Mouse (Mus musculus): ENCODE results near the gene Cyp2e1.
"Not testable (repeated sequence)": the region's sequence is repeated elsewhere in the genome, so short reads cannot be mapped to it uniquely, and the experiment has no call there.

Gene Cyp2e1

DNA sequence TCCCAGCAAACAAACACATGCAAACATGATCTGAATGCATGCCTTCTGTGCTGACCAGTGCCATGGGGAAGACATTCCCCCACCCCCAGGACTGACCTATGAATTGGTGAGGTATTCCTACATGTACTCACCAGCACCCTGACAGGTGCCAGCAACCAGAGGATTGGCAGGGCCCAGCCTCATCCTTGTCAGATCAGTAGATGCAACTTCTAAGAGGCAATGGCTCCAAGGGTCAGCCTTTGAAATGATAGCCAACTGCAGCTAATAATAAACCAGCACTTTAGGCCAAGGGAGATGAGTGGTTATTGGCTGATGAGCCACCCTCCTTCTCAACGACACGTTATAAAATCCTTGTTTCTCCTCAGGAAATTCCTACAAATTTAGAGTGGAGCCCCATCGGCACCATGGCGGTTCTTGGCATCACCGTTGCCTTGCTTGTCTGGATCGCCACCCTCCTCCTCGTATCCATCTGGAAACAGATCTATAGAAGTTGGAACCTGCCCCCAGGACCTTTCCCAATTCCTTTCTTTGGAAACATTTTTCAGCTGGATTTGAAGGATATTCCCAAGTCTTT is at the start of gene Cyp2e1:
TSS of gene Cyp2e1 (plus strand) at position 293 of the 574 bp plus-strand sequence.
- in situ Hi-C loops (cut with MboI, MseI), result no loop called here

DNA sequence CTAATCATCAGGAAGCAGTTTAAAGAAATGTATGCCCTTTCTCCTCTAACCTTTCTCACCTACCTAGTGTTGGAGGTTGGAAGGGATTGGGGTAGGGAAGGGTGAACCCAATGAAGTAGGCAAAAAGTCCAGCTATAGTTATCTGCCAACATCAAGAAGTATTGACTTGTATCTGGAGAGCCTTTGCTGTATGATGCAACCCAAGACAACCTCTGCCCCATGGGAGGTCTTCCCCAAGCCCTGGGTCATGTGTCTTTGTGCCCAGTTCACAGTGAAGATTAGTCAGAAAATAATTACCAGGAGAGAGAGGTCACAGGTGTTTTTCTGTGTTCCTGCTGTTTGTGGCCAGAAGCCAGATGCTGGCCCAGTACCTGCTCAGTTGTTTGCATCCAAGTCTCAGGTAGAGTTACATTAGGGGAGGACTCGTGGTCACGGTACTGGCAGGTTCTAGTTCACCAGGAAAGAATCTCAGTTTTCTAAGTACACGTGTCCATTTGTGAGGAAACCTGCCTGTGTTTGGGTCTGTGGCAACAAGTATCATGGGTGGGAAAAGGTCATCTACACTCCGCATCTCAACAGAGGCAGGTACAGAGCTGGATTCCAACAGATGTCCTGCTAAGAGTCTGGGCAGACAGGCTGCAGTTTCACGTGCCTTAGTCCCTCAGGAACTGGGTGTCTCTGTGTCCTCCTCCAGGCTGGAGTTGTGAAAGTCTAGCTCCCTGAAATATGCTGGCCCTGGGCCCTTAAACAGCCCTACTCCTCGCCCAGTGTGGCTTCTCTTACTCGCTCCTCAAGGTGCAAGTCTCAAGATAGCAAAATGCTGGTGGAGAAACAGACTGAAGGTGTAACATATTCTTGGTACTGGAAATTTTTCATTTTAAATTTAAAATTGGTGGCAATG is 46.1 kb upstream of the Cyp2e1 start:
- in situ Hi-C loops (cut with MboI, MseI), result no loop called here

DNA sequence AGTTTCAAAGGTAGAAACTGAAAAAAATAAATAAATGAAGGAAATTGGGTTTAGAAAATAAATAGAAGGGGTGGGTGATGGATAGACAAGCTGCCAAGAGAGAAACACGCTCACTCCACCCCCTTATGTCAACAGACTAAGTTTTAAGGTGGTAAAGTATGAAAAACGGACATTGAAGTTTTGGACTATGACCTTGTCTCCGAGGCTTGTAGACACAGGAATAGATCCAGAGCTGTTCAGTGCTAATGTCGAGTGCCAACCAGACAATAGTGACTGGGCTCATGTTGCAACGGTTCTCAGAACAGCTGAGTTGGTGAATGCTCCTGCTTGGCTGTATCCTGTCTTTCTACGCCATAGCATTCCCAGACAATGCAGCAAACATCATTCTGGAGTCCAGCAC is 42.4 kb upstream of the Cyp2e1 start:
- in situ Hi-C loops (cut with MboI, MseI), result no loop called here

DNA sequence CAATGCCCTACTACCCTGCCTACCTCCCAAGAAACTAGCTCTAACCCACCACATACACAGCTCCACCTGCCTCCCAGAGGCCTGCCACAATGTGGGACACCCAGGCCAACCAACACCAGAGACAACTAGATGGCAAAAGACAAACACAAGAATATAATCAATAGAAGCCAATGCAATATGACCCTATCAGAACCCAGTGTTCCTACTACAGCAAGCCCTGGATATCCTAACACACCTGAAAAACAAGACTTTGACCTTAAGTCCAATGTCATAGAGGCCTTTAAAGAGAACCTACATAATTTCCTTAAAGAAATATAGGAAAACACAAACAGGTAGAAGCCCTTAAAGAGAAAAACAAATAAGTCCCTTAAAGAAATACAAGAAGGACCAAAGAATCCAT is 38.0 kb upstream of the Cyp2e1 start:
- in situ Hi-C loops (cut with MboI, MseI), result no loop called here

DNA sequence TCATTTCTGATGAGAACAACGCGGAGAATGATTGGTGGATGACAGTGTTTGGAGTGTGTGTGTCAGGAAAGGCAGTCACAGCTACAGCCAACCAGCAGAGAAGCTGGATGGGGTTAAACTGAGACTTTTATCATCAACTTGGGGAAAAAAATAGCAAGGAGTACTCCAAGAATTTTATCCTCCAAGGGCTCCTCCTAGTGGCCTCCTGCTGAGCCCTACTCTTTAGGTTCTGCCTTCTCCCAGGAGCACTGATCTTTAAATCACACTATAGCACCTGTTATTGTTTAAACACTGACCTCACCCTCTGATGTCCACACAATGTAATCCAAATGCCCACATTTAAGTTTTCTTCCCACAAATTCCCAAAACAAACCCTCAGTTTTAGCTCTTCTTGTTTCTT is 30.4 kb upstream of the Cyp2e1 start:
- in situ Hi-C loops (cut with MboI, MseI), result no loop called here

DNA sequence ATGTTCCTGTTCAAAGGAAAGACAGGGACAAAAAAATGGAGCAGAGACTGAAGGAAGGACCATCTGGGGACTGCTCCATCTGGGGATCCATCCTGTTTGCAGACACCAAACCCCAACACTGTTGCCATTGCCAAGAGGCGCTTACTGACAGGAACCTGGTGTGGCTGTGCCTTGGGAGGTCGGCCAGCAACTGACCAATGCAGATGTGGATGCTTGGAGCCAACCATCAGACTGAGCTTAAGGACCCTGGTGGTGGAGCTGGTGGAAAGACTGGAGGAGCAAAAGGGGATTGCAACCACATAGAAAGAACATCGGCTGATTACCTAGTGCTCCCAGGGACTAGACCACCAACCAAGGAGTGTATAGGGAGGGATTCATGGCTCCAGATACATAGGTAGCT is 16.1 kb upstream of the Cyp2e1 start:
- in situ Hi-C loops (cut with MboI, MseI), result loop anchor here in 1 of 2 experiments (10.0 kb wide), 1 partner anchor 363 kb away; no protein-coding TSS in a partner anchor

DNA sequence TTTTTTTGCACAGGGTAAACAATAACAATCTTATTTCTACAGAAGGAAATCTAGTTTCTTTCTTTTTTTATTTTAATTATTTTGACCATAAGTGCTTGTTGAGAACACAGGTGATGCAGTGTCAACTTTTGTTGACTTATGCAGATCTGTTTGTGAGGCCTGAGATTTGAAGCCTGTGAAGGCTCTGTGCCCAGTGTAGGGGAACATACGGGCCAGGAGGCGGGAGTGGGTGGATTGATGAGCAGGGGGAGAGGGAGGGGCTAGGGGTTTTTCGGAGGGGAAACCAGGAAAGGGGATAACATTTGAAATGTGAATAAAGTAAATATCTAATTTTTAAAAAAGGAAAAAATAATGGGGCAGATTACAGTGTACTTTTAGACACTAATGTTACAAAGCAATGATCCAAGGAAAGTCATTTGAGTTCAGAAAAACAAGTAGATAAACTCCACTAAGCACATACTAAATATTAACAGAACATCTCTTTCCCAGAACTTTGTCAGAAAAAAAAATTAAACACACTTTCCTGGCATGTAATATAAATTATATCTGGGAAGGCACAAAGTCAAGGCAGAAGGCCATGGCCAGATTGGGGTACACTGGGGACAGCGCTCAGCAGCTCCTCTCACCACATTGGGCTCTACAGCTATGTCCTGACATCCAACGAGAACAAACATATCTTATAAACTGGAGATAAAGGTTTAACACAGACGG is 15.3 kb upstream of the Cyp2e1 start:
- in situ Hi-C loops (cut with MboI, MseI), result loop anchor here in 1 of 2 experiments (10.0 kb wide), 1 partner anchor 363 kb away; no protein-coding TSS in a partner anchor

DNA sequence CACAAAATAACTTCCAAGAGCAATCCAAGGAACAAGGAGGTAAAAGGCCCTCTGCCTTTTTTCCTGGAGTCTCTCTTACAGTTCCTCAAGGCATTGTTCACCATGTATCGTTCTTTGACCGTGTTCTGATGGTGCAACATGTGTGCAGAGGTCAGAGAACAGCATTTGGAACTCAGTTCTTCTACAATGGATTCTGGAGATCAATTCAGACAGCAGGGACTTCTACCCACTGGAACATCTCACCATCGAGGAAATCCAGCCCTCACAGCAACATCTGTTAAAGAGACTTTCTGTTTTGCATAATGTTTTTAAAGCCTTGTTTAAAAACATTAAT is 14.7 kb upstream of the Cyp2e1 start:
- in situ Hi-C loops (cut with MboI, MseI), result loop anchor here in 1 of 2 experiments (10.0 kb wide), 1 partner anchor 364 kb away; no protein-coding TSS in a partner anchor

DNA sequence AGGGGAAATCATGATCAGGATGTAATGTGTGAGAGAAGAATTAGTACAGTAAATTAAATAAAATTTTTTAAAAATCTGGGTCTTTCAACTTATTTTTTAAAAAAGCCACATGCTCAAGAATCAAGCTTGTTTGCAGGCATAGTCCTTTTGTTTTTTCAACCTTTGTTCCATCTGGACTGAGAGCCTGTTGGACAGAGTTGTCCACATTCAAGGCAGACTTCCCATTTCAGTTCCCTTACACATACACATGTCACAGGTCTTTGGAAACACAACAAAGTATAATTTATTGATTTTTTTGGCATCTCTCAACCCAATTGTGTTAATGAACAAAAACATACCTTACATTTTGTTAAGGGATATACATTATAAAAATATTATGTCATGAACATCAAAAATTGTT is 9.0 kb upstream of the Cyp2e1 start:
- in situ Hi-C loops (cut with MboI, MseI), result no loop called here

DNA sequence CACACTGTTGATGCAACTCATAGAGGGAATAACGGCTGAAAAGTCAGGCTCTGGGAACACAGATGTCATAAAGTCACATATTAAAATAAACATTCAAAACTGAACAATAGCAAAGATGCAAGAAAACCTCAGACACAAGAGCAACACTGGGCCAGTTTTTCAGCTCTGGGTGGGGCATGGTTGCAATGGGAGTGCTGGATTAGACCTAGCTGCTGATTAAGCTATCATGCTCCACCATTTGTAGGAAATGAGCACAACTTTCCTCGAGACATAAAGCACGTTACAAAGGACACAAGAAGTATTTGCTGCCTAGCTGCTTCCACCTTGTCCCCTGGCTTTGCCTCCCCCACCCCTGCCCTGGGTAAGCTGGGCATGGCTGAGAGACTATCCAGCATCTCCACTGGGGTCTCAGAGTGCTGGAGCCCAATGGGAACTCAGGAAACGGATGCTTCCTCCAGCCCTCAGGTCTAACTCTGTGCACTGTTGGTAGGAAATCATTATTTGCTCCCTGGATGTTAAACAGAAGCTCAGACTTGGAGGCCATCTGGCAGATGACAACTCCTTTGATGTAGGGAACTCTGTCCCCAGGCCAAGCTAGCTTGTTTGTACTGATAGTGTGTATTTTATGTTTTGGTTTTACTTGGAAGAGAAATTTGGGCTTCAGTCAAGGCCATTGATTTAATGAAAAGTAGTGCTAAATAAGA is 7.2 kb upstream of the Cyp2e1 start:
- in situ Hi-C loops (cut with MboI, MseI), result no loop called here

DNA sequence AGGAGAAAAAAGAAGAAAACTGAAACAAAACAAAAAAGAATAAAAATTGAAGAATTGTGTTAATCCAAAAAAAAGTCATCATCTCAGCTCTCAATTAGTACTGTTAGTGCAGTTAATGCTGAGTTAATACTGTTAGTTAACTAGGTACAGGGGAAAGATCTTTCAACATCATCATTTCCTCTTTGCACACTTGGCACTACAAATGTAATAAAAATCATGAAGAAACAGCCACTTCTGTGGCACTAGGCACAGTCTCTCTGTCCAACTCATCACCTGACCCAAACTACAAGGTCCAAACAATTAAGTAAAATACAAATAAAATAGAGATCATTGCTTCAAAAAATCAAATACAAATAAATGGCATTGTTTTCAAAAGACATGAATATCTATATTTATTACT is 2.9 kb upstream of the Cyp2e1 start:
- in situ Hi-C loops (cut with MboI, MseI), result no loop called here

DNA sequence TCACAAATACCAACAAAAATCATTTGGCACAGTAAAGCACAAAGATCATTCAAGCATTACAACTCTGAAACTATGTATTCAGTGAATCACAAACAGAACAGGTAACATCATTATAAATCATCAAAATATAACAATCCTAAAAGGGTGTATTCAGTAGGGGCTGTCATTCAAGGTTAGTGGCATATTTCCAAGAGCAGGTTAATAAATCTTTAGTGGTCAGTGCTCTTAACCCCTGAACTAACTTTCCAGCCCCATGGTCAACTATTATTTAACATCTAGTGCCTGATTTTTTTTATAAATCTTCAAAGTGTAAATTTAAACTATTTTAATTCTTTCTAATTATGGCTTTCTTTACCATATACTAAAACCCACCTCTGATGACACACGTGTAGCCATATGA is 1.9 kb downstream of the Cyp2e1 start:
- in situ Hi-C loops (cut with MboI, MseI), result not testable (repeated sequence)

DNA sequence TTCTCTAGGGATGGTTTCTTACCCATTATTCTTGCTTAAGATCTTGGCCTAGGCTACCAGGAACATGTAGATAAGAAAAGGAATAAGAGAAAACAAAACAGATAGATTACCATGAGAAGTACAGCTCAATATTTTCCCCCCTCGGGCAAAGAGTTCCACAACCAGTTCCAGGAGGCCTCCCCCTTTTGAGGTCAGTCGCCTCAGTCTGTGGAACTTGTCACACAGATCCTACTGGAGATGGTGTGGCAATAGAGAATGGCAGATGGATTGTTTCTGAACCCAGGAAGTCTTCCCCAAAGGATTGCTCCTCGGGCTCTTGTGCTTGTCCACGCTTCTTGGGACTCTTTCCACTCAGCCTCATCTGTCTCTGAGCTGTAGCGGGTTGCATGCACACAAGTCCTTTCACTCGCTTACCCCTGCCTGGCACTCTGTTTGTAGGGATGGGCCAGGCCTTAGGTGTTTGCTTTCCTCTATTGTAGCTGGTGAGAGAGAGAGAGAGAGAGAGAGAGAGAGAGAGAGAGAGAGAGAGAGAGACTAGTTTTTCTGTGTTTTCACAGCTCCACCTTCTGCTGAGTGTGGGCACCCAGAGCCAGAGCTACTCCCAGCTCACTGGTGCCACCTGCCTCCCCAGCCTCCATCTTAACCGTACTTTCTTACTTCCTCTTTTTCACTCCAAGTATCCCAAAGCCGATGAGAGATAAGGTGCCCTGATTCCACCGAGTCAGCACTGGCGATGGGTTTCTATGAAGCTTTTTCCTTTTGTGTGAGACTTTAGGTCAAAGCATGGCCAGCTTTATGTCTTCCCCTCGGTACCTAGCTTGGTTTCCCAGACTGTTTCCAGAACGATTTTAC is 2.6 kb downstream of the Cyp2e1 start:
- in situ Hi-C loops (cut with MboI, MseI), result no loop called here

DNA sequence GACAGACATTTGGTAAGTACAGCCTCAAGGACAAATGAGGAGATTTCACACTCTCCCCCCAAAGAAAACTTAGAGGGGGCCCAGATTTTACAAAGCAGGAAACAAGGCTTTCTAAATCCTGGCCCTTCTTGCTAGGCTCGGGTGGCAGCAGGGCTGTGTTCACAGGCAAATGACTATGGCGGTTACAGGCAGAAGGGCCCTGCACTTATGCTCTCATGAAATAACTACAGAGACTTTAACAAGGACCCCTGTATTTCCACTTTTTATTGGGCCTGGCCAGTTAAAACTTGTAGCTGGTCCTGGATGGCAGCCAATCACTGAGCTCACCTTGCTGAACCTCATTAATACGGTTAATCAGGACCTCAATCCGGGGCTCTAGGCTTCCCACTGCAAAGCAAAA is 17.0 kb downstream of the Cyp2e1 start:
- in situ Hi-C loops (cut with MboI, MseI), result no loop called here

DNA sequence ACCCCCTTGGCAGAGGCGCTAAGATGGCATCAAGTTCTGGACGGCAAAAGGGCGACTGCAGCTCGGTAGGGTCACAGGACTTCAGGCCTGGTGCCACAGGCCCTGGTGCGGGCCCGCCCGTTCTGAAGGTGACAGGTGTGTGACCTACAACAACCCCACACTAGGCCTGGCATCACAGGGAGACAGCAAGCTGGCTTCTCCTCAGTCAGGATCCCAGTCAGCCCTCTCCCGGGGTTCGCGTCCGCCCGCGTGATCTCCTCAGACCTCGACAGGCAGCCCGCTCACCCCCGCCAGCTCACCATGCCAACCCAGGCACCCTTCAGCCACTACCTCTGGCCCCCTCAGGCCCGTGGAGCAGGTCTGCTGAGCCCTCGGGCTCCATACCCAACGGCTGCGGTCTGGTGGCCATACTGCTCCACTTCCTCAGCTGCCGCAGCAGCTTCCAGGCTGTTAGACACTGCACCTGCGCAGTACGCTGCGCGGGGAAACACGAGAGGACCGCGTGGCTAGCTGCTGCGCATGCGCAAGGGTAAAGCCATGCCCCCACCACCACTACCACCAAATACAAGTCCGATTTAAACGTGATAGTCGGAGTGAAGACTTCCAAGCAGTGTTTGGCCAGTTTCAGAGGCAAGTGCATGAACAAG is 24.0 kb downstream of the Cyp2e1 start, which contains the start of gene Syce1:
TSS of gene Syce1 (minus strand) at position 447 of the 647 bp plus-strand sequence.
- in situ Hi-C loops (cut with MboI, MseI), result no loop called here

DNA sequence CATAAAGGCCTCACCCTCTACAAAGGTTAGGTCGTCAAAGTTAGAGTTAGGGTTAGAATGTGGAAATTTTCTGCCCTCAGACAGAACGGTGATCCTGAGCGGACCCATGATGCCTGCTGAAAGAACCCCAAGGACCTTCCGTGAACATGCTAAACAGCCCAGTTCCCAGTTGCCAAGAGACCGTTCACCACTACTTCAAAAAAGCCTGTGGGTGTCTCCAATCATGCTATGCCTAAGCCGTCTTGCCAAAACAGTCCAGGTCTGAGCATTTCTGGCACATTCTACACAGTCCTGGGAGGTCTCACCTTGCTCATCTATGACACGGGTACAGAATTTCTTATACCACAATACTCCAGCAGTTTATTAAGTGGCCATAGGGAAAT is 24.5 kb downstream of the Cyp2e1 start:
- in situ Hi-C loops (cut with MboI, MseI), result no loop called here

DNA sequence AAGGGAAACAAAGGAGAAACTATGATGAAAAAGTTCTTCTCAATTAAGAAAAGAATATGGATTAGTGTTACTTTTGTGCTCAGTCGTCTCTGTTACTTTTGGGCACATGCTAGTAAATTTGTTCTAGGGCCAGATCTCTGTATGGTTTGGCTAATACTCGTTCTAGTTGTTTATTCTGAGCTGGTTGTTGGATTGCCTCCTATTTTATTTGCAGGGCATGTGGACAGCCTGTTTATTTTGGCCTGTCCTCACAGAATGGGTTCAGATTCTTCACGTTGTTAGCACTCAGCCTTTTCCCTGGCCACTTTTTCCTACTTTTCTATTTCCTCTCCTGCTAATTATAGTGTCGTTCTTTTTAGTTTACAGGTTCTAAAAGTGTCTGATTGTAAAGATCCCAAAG is 30.0 kb downstream of the Cyp2e1 start:
- in situ Hi-C loops (cut with MboI, MseI), result no loop called here

DNA sequence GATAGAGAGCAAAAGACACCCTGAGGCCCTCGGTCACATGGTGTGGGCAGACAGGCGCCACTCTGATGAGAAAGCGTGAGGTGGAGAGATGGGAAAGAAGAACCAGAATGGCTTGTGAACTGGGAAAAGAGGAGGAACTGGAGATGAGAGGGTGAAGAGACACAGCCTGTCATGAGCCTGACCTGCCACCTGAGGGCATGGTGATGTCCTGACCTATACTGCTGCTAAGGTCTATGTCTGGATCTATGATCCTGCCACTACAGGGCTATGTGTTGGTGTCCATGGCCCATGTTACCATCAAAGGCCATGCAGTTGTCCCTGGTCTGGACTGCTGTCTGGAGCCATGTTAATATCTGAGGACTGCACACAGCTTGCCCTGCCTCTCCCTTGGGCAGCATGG is 34.1 kb downstream of the Cyp2e1 start:
- in situ Hi-C loops (cut with MboI, MseI), result loop anchor here in 1 of 2 experiments (5.0 kb wide), 1 partner anchor 605 kb away; no protein-coding TSS in a partner anchor

DNA sequence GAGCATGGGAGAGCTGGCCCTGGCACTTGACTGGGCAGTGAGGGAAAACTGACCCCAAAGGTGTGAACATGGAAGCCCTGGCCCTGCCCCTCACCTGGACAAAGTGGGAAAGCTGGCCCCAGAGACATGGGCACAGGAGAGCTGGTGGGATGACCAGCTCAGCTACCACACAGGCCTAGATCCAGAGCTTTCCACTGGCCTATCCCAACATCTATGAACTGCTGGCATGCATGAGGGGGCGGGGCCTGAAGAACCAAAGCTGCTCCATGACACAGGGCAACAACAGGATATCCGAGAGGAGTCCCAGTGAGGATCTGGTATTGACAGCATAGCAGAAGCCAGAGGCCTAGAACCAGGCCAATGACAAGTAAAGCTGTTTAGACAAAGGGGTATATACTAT is 34.7 kb downstream of the Cyp2e1 start:
- in situ Hi-C loops (cut with MboI, MseI), result loop anchor here in 1 of 2 experiments (5.0 kb wide), 1 partner anchor 606 kb away; no protein-coding TSS in a partner anchor

DNA sequence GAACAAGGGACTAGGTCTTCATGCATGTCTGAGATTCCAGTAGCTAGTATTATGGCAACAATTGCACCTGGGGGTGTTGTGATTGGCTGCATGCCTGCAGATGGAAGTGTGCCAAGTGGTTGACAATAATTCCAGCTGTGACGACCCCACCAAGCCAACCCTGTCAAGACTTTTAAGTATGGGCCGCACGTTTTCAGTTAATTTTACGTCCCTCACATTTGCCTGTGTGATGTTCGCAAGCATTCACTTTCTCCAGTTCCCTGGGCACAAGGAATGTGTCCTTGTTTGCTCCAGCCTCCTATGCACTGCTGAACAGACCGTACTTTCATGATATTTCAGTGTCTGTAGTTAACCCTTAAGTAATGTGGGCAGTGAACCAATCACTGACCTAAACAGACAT is 39.1 kb downstream of the Cyp2e1 start:
- in situ Hi-C loops (cut with MboI, MseI), result no loop called here
